In the genomic region with DNA sequence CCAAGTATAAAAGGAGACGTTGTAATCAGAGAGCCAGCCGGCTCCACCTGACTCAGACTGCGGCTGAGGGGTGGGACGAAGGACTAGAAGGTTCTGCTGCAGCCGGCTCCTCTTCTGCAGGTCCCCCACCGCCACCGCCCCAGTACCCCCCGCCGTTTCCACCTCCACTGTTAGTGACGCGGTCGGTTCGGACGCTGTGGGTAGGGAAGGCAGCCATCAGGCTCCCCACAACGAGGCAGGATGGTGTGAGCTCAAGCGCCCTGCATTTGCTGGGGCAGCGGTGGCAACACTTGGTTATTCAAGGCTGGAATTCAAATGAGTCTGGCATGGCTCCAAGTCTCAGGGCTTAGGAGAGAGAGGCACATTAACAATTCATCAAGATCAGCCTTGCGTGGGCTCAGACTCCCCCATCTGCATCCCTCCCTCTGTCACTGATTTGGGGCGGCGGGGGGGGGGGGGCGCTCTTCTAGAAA, we compare ENCODE assay signal across 7 mouse cellular contexts.
DNase-seq lines count a peak whose midpoint lies in the region; ATAC-seq lines count a peak whose summit lies in the region.

No protein-coding gene starts in this region.

- H3K9ac ChIP-seq in forebrain, embryonic 14.5 days (ENCODE audit: low read length): peak overlapping the region; percentile 66
- H3K9ac ChIP-seq in hindbrain, embryonic 13.5 days: peak overlapping the region; percentile 80
- peak overlapping the region; percentile 25 for H3K9ac ChIP-seq in lung, embryonic 15.5 days

- H3K27me3 ChIP-seq in forebrain, embryonic 14.5 days (replicated peaks; ENCODE audit: control insufficient read depth, insufficient read depth, low read length): no peaks in the 10 kb centered on the region
- no peaks in the 10 kb centered on the region for H3K27me3 ChIP-seq in hindbrain, embryonic 13.5 days
- no peaks in the 10 kb centered on the region for H3K27me3 ChIP-seq in lung, embryonic 15.5 days

- no peaks in the 10 kb centered on the region for H3K9me3 ChIP-seq in forebrain, embryonic 14.5 days (replicated peaks; ENCODE audit: control insufficient read depth, low read length)
- H3K9me3 ChIP-seq in hindbrain, embryonic 13.5 days: no peaks in the 10 kb centered on the region
- H3K9me3 ChIP-seq in lung, embryonic 15.5 days: no peaks in the 10 kb centered on the region

- peak overlapping the region; percentile 90 for H3K27ac ChIP-seq in forebrain, embryonic 14.5 days (ENCODE audit: low read depth, low read length)
- peak overlapping the region; percentile 95 for H3K27ac ChIP-seq in hindbrain, embryonic 13.5 days
- H3K27ac ChIP-seq in lung, embryonic 15.5 days: no peak overlapping the region

- under 1% methylated on average over 18 of the region's 21 CpGs for WGBS in forebrain, embryonic 14.5 days
- under 1% methylated on average over 21 of the region's 21 CpGs for WGBS in hindbrain, embryonic 13.5 days
- WGBS in lung, embryonic 15.5 days: 0% methylated on average over 21 of the region's 21 CpGs

- peak overlapping the region; percentile 79 for H3K4me2 ChIP-seq in forebrain, embryonic 14.5 days (ENCODE audit: low read length)
- peak overlapping the region; percentile 78 for H3K4me2 ChIP-seq in hindbrain, embryonic 13.5 days
- H3K4me2 ChIP-seq in lung, embryonic 15.5 days: peak overlapping the region; percentile 80

- H3K36me3 ChIP-seq in forebrain, embryonic 14.5 days (ENCODE audit: control insufficient read depth, insufficient read depth, low read length): no peaks in the 10 kb centered on the region
- H3K36me3 ChIP-seq in hindbrain, embryonic 13.5 days: no peaks in the 10 kb centered on the region
- no peaks in the 10 kb centered on the region for H3K36me3 ChIP-seq in lung, embryonic 15.5 days

- peak overlapping the region; percentile 37 for H3K4me3 ChIP-seq in forebrain, embryonic 14.5 days (ENCODE audit: low read depth, low read length)
- peak overlapping the region; percentile 43 for H3K4me3 ChIP-seq in hindbrain, embryonic 13.5 days
- H3K4me3 ChIP-seq in lung, embryonic 15.5 days: peak overlapping the region; percentile 38

- DNase-seq in R1 (ENCODE audit: low read depth, low spot score): peak; percentile 90
- DNase-seq in forebrain, embryonic 14.5 days (ENCODE audit: low spot score): peak; percentile 98
- peak; percentile 81 for DNase-seq in layer of hippocampus, postnatal 10 days (ENCODE audit: low spot score in 2 of 2)
- DNase-seq in retina, embryonic 14.5 days (ENCODE audit: low spot score): peak; percentile 83

- 0 out of 2 replicates have a peak, but pooled peaks have one; percentile 17 for ATAC-seq in cerebellum, adult (ENCODE audit: insufficient number of reproducible peaks, low FRiP score, low TSS enrichment)
- peak; percentile 91 for ATAC-seq in forebrain, embryonic 14.5 days
- ATAC-seq in hindbrain, embryonic 13.5 days (ENCODE audit: low FRiP score): peak; percentile 86
- peak; percentile 66; the same call in 1 of the 2 replicates for ATAC-seq in lung, embryonic 15.5 days (ENCODE audit: borderline replicate concordance, extremely low read depth, low FRiP score, low TSS enrichment)

- H3K4me1 ChIP-seq in forebrain, embryonic 14.5 days (ENCODE audit: control insufficient read depth, insufficient read depth, low read length): peaks cover 15% of the 10 kb centered on the region
- peaks cover 26% of the 10 kb centered on the region for H3K4me1 ChIP-seq in hindbrain, embryonic 13.5 days (replicated peaks)
- peaks cover 14% of the 10 kb centered on the region for H3K4me1 ChIP-seq in lung, embryonic 15.5 days

Comparison
In these comparisons a context has a peak if more than half of its experiments do, and no peak if none do; other contexts are left out.
1. ATAC-seq: peak in every context shown above with its lines; median percentile 91 in forebrain, embryonic 14.5 days; 86 in hindbrain, embryonic 13.5 days; 66 in lung, embryonic 15.5 days; 17 in cerebellum, adult.
2. H3K9ac ChIP-seq: peak in every context shown above with its lines; median percentile 80 in hindbrain, embryonic 13.5 days; 66 in forebrain, embryonic 14.5 days; 25 in lung, embryonic 15.5 days.